Mouse (Mus musculus): ENCODE measurements around the gene Relch. TPM values are rescaled to one million over a fixed set of nuclear protein-coding genes. Genes with fewer than 3 reads are reported as not detected.
"Not testable (repeated sequence)": the region's sequence is repeated elsewhere in the genome, so short reads cannot be mapped to it uniquely, and the experiment has no call there.

Relch gene
- 10 to 100 TPM; 87.0 to 99.3 TPM for total RNA-seq (2021)

- peak; percentile 87 for DNase-seq (ENCODE audit: extremely low spot score in 1 of 2, low spot score in 1 of 2)
Observed at GRCm38 (mm10) chr1:105663171-105663961, at the start of gene Relch, which contains the start of gene Pign. TSS of gene Relch (plus strand) at chr1:105663861. TSS of gene Pign (minus strand) at chr1:105663677.

- DNase-seq (ENCODE audit: extremely low spot score in 1 of 2, low spot score in 1 of 2) = no peak
Observed at GRCm38 (mm10) chr1:105630481-105630880, 33.2 kb upstream of the Relch start.

- no peak for DNase-seq (ENCODE audit: extremely low spot score in 1 of 2, low spot score in 1 of 2)
Observed at GRCm38 (mm10) chr1:105644093-105644492, 19.6 kb upstream of the Relch start.

GRCm38 (mm10) chr1:105650650-105651049 is 13.0 kb upstream of the Relch start:
- DNase-seq (ENCODE audit: extremely low spot score in 1 of 2, low spot score in 1 of 2) = no peak

- no peak for DNase-seq (ENCODE audit: extremely low spot score in 1 of 2, low spot score in 1 of 2)
Observed at GRCm38 (mm10) chr1:105653981-105654380, 9.7 kb upstream of the Relch start.

- DNase-seq (ENCODE audit: extremely low spot score in 1 of 2, low spot score in 1 of 2) = peak in 1 of 2 experiments; percentile 18
Observed at GRCm38 (mm10) chr1:105660015-105660414, 3.6 kb upstream of the Relch start.

- no peak for DNase-seq (ENCODE audit: extremely low spot score in 1 of 2, low spot score in 1 of 2)
Observed at GRCm38 (mm10) chr1:105662820-105663170, 866 bp upstream of the Relch start.

GRCm38 (mm10) chr1:105663962-105664812 is 526 bp downstream of the Relch start:
- DNase-seq (ENCODE audit: extremely low spot score in 1 of 2, low spot score in 1 of 2) = peak; percentile 13 to 21

GRCm38 (mm10) chr1:105669700-105670099 is 6.0 kb downstream of the Relch start:
- no peak for DNase-seq (ENCODE audit: extremely low spot score in 1 of 2, low spot score in 1 of 2)

GRCm38 (mm10) chr1:105674763-105675162 is 11.1 kb downstream of the Relch start:
- DNase-seq (ENCODE audit: extremely low spot score in 1 of 2, low spot score in 1 of 2) = no peak

GRCm38 (mm10) chr1:105680587-105680986 is 16.9 kb downstream of the Relch start:
- no peak for DNase-seq (ENCODE audit: extremely low spot score in 1 of 2, low spot score in 1 of 2)

GRCm38 (mm10) chr1:105685501-105685900 is 21.8 kb downstream of the Relch start:
- DNase-seq (ENCODE audit: extremely low spot score in 1 of 2, low spot score in 1 of 2) = no peak

- DNase-seq (ENCODE audit: extremely low spot score in 1 of 2, low spot score in 1 of 2) = no peak
Observed at GRCm38 (mm10) chr1:105695581-105695980, 31.9 kb downstream of the Relch start.

- DNase-seq (ENCODE audit: extremely low spot score in 1 of 2, low spot score in 1 of 2) = no peak
Observed at GRCm38 (mm10) chr1:105700984-105701530, 37.4 kb downstream of the Relch start.

- DNase-seq (ENCODE audit: extremely low spot score in 1 of 2, low spot score in 1 of 2) = no peak
Observed at GRCm38 (mm10) chr1:105709415-105709814, 45.8 kb downstream of the Relch start.

GRCm38 (mm10) chr1:105711227-105711626 is 47.6 kb downstream of the Relch start:
- DNase-seq (ENCODE audit: extremely low spot score in 1 of 2, low spot score in 1 of 2) = peak in 1 of 2 experiments; percentile 51

- no peak for DNase-seq (ENCODE audit: extremely low spot score in 1 of 2, low spot score in 1 of 2)
Observed at GRCm38 (mm10) chr1:105712822-105713221, 49.2 kb downstream of the Relch start.

GRCm38 (mm10) chr1:105718358-105718757 is 54.7 kb downstream of the Relch start:
- DNase-seq (ENCODE audit: extremely low spot score in 1 of 2, low spot score in 1 of 2) = no peak

GRCm38 (mm10) chr1:105729246-105729645 is 65.6 kb downstream of the Relch start:
- DNase-seq (ENCODE audit: extremely low spot score in 1 of 2, low spot score in 1 of 2) = not testable (repeated sequence)

- DNase-seq (ENCODE audit: extremely low spot score in 1 of 2, low spot score in 1 of 2) = no peak
Observed at GRCm38 (mm10) chr1:105735318-105735717, 71.7 kb downstream of the Relch start.

- DNase-seq (ENCODE audit: extremely low spot score in 1 of 2, low spot score in 1 of 2) = no peak
Observed at GRCm38 (mm10) chr1:105738334-105738733, 74.7 kb downstream of the Relch start.
